Mouse (Mus musculus): Measurements from ENCODE around the gene Agtr1b.
A peak's percentile ranks its signal among the peaks of the same experiment; 100 is the strongest.

Agtr1b gene

DNA sequence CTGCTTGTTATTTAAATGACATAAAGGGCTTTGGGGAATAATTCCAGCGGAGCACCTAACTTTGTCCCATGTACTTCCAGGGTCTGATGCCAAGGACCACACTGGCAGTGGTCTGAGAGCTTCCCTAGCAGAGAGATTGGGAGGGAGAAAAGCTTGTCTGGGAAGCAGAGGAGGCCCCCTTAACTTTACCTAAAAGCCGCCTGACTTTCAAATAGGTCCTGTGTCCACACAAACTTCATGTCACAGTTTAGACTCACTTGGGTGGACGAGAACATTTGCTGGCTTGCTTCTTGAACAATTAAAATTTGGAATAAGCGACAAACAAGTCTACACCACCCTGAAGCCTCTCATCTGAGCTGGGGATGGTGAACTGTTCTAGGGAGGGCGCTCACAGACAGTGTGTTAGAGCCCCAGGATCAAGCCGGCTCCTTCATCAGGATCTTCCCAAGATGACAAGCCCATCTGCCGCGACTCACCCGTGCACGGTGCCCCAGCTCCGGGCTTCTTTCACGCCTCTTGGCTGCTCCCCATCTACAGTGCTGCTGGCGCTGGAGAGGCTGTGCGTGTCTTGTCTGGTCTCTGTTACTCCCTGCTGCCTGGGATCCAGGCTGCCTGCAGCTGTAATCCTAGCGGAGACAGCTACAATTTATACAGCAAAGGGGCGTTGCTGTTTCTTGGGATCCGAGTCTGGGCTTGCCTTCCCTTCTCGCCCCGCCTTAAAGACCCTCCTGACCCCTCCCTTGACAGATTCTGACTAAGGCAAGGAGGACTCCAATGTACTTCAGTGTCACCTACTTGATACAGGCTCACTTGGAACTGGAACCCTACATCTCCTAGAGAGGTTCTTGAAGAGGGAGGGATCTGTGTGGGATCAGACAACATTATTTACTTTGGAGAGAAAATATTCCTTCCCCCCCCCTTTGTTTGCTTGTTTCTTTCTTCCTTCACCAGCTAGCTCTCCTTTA lies at the start of gene Agtr1b:
Gene Agtr1b, minus strand, starts transcription at position 620 of the 965 bp plus-strand sequence.
- DNase-seq: no peak

DNA sequence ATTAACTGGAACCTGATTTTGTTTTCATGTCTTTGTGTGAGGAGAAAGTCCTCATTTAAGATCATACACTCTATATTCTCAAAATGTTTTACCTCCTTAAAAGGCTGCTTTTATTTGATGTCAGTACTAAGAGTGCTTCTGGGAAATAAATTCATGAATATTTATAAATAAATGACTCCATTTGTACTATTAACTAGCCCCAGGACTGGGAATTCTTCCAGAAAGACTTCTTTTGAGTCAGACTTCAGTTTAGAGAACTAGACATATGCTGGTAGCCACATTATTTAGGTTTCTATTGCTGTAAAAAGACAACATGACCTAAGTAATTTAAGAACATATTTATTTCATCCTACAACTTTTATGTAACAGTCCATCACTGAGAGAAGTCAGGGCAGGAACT lies 13.4 kb downstream of the Agtr1b start:
- DNase-seq: no peak

DNA sequence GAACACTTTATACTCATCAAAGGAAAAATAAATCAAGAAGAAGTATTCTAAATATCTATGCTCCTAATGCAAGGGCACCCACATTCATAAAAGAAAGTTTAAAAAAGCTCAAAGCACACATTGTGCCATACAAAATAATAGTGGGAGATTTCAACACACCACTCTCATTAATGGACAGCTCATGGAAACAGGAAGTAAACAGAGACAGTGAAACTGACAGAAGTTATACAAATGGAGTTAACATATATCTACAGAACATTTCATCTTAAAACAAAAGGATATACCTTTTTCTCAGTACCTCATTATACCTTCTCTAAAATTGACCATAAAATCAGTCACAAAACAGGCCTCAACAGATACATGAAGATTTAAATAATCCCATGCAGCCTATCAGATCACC lies 18.8 kb downstream of the Agtr1b start:
- no peak for DNase-seq

DNA sequence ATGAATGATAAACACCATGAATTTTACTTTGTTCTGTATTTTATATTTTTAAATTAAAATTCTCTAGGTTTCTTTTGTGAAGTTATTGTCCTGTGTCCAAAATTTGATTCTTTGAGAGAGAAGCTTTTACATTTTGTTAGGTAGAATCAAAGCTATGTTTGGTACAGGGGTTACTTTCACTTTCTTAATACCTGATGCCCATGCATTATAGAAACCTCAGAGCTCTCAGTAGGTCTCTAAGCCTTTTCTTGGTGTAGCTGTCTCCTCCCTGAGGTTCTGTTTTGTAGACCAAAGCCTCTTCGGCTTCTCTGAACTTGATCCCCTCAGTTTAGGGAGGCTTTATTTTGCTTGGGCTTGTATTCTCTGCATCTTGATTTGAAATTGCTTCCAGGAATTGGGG lies 26.6 kb downstream of the Agtr1b start:
- DNase-seq: no peak

DNA sequence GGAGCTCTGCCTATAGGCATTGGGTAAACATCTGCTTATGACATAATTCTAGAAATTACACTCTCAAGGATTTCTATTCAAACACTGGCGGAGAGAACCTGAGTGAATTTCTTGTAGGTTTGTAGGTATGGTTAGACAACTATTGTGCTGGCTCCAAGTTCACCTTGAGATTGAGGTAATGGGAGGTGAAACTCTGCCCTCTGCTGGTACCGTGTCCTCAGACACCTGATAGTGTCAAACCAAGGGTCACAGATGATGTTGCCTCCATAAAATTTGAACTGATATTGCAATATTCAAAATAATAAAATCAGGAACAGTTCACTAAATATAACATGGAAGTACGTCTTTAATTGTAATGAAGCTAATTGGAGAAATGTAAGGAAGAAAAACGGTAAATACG lies 32.3 kb downstream of the Agtr1b start:
- DNase-seq: no peak

DNA sequence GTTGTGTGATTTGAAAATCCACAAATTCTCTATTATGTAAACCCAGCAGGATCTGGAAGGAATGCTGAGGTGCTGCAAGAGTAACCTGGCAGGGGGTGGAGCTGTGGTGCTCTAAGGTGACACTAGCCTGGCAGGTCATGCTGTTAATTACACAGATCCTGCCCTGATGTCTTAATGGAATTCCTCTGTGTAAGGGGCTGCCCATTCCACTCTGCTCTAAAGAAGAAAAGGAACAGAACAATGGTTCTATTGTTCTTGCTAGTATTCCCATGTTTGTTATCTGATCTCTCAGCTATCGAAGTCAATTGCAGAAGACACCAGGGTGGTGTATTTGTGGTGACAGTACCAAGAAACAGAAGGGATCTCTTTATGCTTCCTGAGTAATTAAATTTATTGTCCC lies 49.7 kb downstream of the Agtr1b start:
- no peak for DNase-seq

DNA sequence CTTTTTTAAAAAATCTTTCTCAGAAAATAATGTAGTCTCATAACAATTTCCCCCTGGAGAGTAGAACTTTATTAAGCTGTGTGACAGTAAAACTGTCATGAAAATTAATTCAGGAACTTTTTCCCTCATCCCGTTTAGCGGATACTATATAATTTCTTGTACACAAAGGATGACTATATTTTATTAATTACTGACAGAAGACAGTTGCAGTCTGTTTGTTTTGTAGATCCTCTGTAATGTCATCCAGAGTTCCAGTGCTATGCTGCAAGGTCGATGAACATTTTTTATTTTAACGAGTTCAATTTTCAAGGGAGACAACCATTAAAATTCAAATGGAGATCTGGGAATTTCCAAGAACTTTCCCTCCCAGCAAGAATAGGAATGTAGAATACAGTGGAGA lies 57.8 kb downstream of the Agtr1b start:
- no peak for DNase-seq

DNA sequence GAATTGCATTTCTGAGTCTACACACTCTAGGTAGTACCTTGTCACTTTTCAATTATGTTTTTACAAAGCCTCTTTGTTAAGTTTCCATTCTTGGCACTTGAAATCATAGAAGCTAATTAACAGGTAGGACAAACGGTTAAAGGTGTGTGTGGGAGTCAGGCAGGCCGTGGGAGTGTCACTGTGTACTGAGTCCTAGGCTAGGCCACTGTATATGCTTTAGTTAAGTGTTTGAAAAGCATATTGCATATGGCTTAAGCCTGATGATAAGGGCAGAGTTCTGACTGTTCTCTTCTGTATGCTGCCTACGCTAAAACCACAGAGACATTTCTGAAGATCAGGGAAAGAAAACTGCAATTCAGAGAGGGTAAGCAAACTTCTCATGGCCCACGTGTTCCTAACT lies 59.7 kb downstream of the Agtr1b start:
- no peak for DNase-seq

DNA sequence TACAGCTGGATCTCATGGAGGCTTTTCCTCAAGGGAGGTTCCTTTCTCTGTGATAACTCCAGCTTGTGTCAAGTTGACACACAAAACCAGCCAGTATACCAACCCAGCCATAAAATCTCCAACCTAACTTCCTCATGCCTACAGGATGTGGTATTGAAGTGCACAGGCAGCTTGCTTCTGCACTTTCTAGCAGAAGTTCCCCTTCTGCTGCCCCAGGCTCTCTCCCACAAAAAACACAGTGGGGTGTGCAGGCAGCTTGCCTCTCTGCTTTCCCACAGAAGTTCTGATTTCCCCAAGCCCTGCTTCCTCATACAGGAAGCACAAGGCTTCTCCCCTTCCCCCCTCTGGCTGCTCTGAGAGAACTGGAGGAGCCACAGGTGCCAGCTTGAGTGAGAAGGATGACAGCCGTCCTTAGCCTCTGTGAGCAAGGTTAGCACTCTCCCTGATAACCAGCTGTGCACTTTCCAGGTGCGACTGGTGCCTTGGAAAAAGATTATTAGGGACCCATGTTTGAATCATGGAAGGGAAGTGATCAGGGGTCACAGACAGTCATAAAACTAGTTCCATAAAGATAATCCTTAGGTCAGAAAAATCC lies 62.1 kb downstream of the Agtr1b start:
- peak; percentile 9 for DNase-seq

DNA sequence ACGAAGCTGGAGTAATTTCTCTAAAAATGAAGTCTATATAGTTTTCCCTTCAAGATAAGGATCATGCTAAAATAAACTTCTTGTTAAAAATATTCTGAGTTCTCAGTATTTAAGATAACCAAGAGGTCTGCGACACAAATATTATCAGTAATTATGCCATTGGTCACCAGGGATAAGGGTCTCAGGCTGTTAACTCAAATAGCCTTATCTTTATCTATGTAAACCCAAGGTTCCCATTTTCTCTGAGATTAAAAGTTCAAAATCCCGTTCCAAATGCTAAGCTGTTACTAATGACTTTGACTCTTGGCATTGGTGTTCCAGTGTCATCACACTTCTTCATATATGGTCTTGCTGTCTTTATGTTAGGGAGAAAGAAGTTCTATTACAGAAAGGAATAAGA lies 71.4 kb downstream of the Agtr1b start:
- DNase-seq: no peak

DNA sequence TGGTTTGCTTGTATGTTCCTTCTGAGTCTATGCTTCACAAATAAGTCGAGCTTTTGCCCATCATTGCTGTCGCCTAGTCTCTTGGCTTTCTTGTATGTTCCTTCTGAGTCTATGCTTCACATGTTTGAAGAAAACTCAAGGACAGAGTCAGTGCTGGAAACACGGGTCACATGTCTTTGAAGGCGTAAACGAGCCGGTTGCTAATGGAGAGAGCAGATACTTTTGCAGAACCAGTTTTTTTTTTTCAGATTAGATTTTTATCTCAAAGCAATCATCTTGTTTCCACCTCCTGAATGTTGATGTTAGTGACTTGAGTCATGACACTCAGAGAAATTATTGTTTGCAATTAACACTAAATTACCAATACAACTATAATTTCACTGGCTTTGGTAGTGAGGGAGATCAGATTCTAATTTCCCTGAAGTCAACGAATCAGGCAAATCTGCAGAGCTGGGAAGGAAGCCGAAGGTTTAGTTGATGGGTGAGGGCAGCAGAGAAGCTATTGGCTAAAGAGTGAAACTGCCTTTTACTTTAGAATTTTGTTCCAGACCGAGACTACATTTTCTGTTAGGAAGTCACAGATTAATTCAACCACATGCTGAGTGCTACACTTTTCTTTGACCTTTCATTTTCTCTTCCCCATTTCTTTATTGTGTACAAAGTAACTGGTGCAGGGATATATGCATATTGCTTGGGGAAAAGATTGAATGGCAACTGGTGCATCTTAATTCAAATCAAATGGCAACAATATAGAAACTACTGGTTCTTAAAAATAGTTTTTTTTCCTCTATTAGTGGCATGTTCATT lies 72.2 kb downstream of the Agtr1b start:
- DNase-seq: no peak

DNA sequence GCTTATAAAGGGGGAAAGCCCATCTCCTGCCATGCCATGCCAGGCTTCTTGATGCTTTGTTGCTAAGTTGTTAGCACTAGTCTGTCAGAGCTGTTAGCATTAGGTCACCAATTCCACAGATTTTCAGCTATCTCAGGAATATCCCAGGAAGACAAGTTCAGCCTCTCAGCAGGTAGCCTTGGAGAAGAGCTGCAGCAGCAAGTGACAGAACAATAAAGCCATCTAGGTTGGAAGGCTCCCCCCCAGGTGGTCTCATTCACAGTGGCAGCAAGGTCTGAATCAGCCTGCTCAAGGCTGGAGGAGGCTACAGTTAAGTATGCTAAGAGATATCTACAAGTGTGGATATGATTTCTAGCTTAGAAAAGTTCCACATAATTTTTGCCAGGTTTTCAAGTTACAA lies 75.6 kb downstream of the Agtr1b start:
- DNase-seq: no peak

DNA sequence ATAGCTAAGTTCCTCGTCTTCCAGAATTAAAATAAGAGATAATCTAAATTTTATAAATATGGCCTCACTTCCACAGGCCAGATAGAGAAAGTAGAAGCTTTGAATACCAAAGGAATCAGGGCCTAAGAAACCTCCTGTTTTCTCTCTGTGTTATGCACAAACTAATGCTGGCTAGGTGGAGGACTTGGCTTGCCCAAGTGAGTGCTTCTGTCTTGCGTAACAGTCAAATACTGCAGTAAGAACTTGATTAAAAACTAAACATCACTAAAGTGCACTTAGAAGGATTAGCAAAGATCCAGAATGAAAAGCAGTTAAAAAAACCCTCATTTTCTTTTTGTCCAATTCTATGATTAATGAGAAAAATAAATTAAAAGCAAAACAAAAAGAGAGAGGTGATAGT lies 78.2 kb downstream of the Agtr1b start:
- DNase-seq: no peak

DNA sequence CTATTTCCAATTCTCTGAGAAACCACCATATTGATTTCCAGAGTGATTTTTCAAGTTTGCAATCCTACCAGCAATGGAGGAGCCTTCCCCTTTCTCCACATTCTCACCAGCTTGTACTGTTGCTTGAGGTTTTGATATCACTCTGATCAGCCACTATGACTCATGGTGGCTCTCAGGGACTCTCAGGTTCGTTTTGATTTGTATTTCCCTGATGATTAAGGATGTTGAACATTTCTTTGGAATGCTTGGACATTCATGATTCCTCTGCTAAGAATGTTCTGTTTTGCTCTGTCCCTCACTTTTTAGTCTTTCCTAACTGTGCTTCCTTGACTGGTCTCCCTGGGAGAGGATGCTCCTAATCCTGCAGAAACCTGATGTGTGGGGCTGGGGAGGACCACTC lies 85.2 kb downstream of the Agtr1b start:
- DNase-seq: no peak

DNA sequence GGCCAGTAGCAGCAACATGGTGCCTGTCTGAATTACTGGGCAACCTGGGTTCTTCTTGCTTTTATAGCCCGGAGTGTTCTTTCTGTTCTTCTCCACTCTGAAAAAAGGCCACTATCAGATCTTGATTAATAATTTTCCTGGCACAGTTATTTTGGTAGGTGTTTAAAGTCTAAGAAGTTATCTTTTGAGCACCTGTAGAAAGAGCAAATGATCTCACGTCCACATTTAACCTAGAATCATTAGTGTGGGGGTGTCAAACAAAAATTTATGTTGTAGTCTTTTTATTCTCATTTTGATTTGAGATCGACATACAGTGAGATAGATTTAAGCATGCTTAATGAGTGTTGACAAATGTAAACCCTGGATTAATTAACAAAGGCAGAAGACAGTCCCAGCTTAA lies 91.3 kb downstream of the Agtr1b start, which contains the start of gene Cpb1:
Gene Cpb1, minus strand, starts transcription at position 101 of the 400 bp plus-strand sequence.
- no peak for DNase-seq
